Comparison of ENCODE assay signal across 8 mouse cellular contexts in genomic region chr11:102317298-102317900, GRCm38 (mm10). TPM values are rescaled to one million over a fixed set of nuclear protein-coding genes. Genes with fewer than 3 reads are reported as not detected.
DNase-seq lines count a peak whose midpoint lies in the region; ATAC-seq and TF ChIP-seq lines count a peak whose summit lies in the region.

No protein-coding gene starts in this region.

- no peaks in the 10 kb centered on the region for H3K9me3 ChIP-seq in kidney, embryonic 16.5 days (ENCODE audit: low read length)
- no peaks in the 10 kb centered on the region for H3K9me3 ChIP-seq in lung, embryonic 14.5 days (ENCODE audit: low read depth, low read length)

- peak; percentile 5 for ATAC-seq in kidney, embryonic 16.5 days (ENCODE audit: low FRiP score, low TSS enrichment)
- ATAC-seq in lung, embryonic 14.5 days (ENCODE audit: insufficient read depth): peak; percentile 6; the same call in 1 of the 2 replicates

- H3K9ac ChIP-seq in kidney, embryonic 16.5 days (replicated peaks; ENCODE audit: low read length): peak overlapping the region; percentile 100
- peak overlapping the region; percentile 99 for H3K9ac ChIP-seq in lung, embryonic 14.5 days

- H3K4me1 ChIP-seq in kidney, embryonic 16.5 days (ENCODE audit: insufficient read depth, low read length): peaks cover 17% of the 10 kb centered on the region
- peaks cover 7% of the 10 kb centered on the region; the same call in 1 of the 2 replicates for H3K4me1 ChIP-seq in lung, embryonic 14.5 days (ENCODE audit: insufficient read depth)

- H3K4me2 ChIP-seq in kidney, embryonic 16.5 days (replicated peaks; ENCODE audit: low read depth, low read length): peak overlapping the region; percentile 96
- H3K4me2 ChIP-seq in lung, embryonic 14.5 days: peak overlapping the region; percentile 99

- H3K27ac ChIP-seq in kidney, embryonic 16.5 days (ENCODE audit: low read length): peak overlapping the region; percentile 98
- peak overlapping the region; percentile 99 for H3K27ac ChIP-seq in lung, embryonic 14.5 days (ENCODE audit: low read depth)

- no peaks in the 10 kb centered on the region for H3K27me3 ChIP-seq in kidney, embryonic 16.5 days (ENCODE audit: insufficient read depth, low read length)
- no peaks in the 10 kb centered on the region for H3K27me3 ChIP-seq in lung, embryonic 14.5 days (ENCODE audit: insufficient read depth, low read length)

- H3K4me3 ChIP-seq in kidney, embryonic 16.5 days (ENCODE audit: low read length): peak overlapping the region; percentile 98
- H3K4me3 ChIP-seq in lung, embryonic 14.5 days (ENCODE audit: low read depth, low read length): peak overlapping the region; percentile 98

- WGBS in kidney, embryonic 16.5 days: under 1% methylated on average over 50 of the region's 87 CpGs
- under 1% methylated on average over 66 of the region's 87 CpGs for WGBS in lung, embryonic 14.5 days

- H3K36me3 ChIP-seq in kidney, embryonic 16.5 days (ENCODE audit: insufficient read depth, low read length): peaks cover 25% of the 10 kb centered on the region
- H3K36me3 ChIP-seq in lung, embryonic 14.5 days (ENCODE audit: insufficient read depth): peaks cover 36% of the 10 kb centered on the region

- peak; percentile 52 to 53 for DNase-seq in thymus, adult 18-20 months
- no peak for DNase-seq in thymus, postnatal 25 days
- DNase-seq in embryo, embryonic 11 days: peak; percentile 81
- DNase-seq in heart, adult 9 months (ENCODE audit: low spot score in 2 of 2): peak; percentile 48 to 56
- peak; percentile 74 for DNase-seq in lung, embryonic 14.5 days
- DNase-seq in retina, embryonic 14.5 days (ENCODE audit: low spot score): peak; percentile 72
- peak; percentile 59 for DNase-seq in urinary bladder, postnatal 25 days (ENCODE audit: low spot score)

- TF ChIP-seq CTCF in lung, embryonic 14.5 days (IDR thresholded peaks at IDR 0.05; ENCODE audit: low read depth): 0 out of 2 replicates have a peak, but pooled peaks have one; percentile 3

RNA-seq across cellular contexts. Expression of gene Ubtf, which starts 2.1 kb away (rescaled TPM):
- 94.7 and 97.3 TPM in 2 replicates for polyA plus RNA-seq in kidney, embryonic 16.5 days (2015; fragmentation: Nextera tagmentation; extraction: Ambion mirVana)
- polyA plus RNA-seq in lung, embryonic 14.5 days (2014; fragmentation: Nextera tagmentation; extraction: Ambion mirVana): 86.0 and 93.8 TPM in 2 replicates

RNA-seq across cellular contexts. Expression of gene Atxn7l3, which starts 21.0 kb away (rescaled TPM):
- polyA plus RNA-seq in kidney, embryonic 16.5 days (2015; fragmentation: Nextera tagmentation; extraction: Ambion mirVana): 12.4 and 13.3 TPM in 2 replicates
- 17.4 TPM in 2 replicates for polyA plus RNA-seq in lung, embryonic 14.5 days (2014; fragmentation: Nextera tagmentation; extraction: Ambion mirVana)

RNA-seq across cellular contexts. Expression of gene Tmub2, which starts 32.7 kb away (rescaled TPM):
- 64.4 and 66.7 TPM in 2 replicates for polyA plus RNA-seq in kidney, embryonic 16.5 days (2015; fragmentation: Nextera tagmentation; extraction: Ambion mirVana)
- polyA plus RNA-seq in lung, embryonic 14.5 days (2014; fragmentation: Nextera tagmentation; extraction: Ambion mirVana): 48.8 and 49.9 TPM in 2 replicates

RNA-seq across cellular contexts. Expression of gene Slc4a1, which starts 48.6 kb away (rescaled TPM):
- 9.0 and 9.6 TPM in 2 replicates for polyA plus RNA-seq in kidney, embryonic 16.5 days (2015; fragmentation: Nextera tagmentation; extraction: Ambion mirVana)
- 6.0 and 6.9 TPM in 2 replicates for polyA plus RNA-seq in lung, embryonic 14.5 days (2014; fragmentation: Nextera tagmentation; extraction: Ambion mirVana)

RNA-seq across cellular contexts. Expression of gene Asb16, which starts 48.9 kb away (rescaled TPM):
- polyA plus RNA-seq in kidney, embryonic 16.5 days (2015; fragmentation: Nextera tagmentation; extraction: Ambion mirVana): not detected in 2 replicates
- 0.08 TPM in 1 of 2 replicates, not detected in the other for polyA plus RNA-seq in lung, embryonic 14.5 days (2014; fragmentation: Nextera tagmentation; extraction: Ambion mirVana)
